Mouse (Mus musculus) cerebellum, postnatal 25 days (tissue): Measurements from ENCODE around the gene Tmem82.
"Not testable (repeated sequence)": the region's sequence is repeated elsewhere in the genome, so short reads cannot be mapped to it uniquely, and the experiment has no call there.

Source experiments
- DNase-seq, 2 experiments: peaks; one replicate each; pipeline ENCODE4 v3.0.0; 2021; ENCODE audit warnings: mixed read lengths in 2 of 2

The Tmem82 gene

GRCm38 (mm10) chr4:141574789-141575702, 43.4 kb downstream of the Tmem82 start:
- peak; percentile 85 to 91 for DNase-seq

DNA sequence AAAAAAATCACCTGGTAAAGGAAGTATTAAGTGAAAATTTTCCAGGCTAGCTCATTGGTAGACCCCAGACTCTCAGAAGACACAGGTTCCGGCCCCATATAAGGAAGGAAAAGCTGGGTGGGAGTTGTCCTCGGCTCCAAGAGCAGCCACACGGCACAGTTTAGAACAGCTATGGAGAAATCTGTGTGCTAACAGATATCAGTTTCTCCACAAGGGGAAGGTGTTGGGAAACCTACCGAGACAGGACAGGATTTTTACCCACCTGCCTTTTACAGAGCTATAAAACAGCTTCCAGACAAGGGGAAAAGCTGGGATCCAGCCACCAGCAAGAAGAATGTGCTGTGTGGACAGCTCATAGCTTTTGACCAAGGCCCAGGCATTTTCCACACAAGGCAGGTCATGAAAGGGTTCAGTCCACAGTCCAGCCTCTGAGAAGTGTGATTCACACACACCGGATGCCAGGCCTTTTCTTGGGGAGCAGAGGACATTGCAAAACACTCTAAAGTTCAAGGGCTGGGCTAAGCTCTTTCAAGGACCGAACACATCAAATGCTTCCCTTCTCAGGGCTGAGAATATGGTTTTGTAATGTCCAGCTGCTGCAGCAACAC, 45.0 kb downstream of the Tmem82 start:
- DNase-seq, result no peak

DNA sequence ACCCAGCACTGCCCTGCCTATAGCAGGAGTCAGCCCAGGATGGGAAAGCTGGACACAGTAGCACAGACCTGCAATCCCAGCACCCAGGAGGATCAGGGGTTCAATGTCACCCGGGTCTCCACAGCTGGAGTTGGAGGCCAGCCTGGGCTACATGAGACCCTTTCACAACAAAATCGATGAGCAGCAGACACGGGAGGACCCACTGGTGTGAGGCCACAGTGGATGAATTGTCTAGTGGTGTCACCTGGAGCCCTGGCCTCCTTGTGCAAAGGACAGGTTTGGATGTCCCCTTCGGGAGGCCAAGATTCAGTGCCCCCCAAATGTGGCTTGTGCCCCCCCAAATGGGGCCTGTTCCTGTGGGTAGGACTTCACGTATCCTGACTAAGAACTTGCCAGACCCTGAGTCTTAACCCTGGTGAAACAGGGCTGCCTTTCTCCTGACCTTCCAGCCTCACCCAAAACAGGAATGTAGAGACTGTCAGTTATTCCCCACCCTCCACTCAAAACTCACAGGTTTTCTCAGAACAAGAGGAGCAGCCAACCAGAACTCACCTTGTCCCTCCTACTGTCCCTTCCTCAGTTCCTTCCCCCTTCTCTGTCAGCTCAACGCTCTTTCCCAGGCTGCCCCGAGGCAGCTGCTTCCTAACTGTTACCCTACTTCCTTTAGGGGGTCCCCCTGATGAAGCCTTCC, 45.6 kb downstream of the Tmem82 start:
- no peak for DNase-seq

DNA sequence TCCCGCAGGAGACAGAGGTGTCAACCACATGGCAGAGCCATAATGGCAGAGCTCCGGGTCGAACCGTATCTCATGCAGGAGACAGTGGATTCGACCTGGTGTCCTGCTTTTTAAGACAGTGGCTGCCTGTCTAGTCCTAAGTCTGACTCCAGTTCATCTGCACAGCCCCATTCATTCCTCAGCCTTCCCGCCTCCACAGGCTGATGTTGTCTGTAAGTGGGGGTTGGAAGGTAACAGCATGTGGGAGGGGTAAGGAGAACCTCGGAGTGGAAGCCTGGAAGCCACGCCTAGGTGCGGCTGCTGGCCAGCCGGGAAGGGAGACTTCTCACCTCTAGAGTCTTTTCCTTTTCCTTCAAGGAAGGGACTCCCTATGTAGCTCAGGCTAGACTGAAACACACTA, 46.5 kb downstream of the Tmem82 start:
- DNase-seq, result no peak

DNA sequence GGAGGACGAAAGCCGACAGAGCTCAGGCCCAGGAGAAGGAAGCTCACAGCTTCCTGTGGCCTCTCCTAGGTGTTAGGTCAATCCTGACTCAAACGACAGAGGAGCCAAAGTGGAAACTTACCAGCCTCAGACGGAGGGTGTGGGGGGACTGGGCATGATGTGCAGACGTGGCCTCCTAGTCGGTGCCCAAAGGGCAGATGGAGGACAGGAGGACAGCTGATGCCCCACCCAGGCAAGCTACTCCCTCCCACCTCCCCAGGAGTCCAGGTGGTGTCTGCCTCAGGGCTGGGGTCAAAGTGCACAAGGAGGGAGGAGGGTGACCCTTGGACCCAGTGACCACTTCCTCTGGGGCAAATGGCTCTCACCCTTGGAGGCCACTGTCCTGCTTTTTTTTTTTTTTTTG, 47.1 kb downstream of the Tmem82 start:
- DNase-seq, result no peak

- no peak for DNase-seq
Measured at GRCm38 (mm10) chr4:141570821-141571220, 47.6 kb downstream of the Tmem82 start.

DNA sequence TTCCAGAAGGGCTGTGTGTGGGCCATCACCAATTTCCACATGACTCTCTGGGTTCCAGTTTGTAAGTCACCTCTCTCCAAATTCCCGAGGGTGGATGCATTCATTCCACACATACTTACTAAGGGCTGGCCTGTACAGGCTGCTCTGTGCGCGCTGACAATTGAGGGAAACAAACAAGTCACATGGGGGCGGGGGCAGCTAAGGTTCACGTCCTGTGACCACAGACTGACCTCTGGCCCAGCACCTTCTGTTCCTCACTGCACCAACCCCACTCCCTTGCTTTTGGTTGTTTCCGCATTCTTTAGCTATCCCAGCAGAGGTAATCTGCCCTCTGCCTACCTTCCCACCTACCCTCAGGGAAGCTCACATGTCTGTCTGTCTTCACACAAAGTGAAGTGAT, 48.4 kb downstream of the Tmem82 start:
- no peak for DNase-seq

- no peak for DNase-seq
Measured at GRCm38 (mm10) chr4:141568966-141569365, 49.5 kb downstream of the Tmem82 start.

GRCm38 (mm10) chr4:141567174-141567573, 51.3 kb downstream of the Tmem82 start:
- DNase-seq, result not testable (repeated sequence)

DNA sequence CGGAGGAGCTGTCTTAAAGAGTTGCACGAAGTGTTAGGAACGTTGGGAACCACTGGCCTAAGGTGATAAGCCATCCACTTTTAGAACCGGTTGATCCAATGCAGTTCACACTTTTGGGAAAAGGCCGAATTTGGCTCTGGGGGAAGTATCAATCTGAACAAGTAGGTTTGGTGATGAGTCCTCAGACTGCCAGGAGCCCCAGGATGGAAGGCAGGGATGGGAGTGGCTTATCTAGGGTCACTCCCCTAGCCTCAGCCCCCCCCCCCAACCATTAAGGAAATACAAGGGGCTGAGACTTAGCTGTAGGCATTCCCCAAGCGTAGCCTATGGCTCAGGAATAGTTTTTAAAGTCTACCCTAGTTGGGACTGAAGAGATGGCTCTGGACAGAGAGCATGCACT, 52.2 kb downstream of the Tmem82 start:
- DNase-seq, result no peak

DNA sequence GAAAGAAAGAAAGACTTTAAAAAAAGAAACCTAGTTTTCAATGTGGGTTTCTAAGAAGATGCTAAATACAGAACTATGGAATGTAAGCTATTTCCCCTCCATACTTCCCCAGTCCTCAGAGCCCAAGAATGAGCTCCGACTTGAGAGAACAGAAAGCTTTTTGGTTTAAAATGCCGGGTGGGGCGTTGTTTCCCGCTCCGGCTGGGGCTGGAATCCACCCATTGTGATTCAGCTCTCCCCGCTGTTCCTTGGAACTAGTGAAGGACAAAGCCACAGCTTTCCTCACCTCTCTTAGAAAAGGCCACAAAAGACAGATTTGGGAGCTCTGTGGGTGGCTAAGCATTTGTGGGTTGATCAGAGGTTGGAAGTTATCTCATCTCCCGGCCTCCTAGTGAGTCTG, 53.1 kb downstream of the Tmem82 start:
- DNase-seq, result no peak

- DNase-seq, result no peak
Measured at GRCm38 (mm10) chr4:141564660-141565059, 53.8 kb downstream of the Tmem82 start.

GRCm38 (mm10) chr4:141564209-141564608, 54.2 kb downstream of the Tmem82 start:
- DNase-seq, result no peak
